ENCODE assay signal across 9 mouse cellular contexts in genomic region chr3:96268776-96269378, GRCm38 (mm10). TPM values are rescaled to one million over a fixed set of nuclear protein-coding genes. Genes with fewer than 3 reads are reported as not detected.
A peak's percentile ranks its signal among the peaks of the same experiment; 100 is the strongest.
DNase-seq lines count a peak whose midpoint lies in the region; ATAC-seq and TF ChIP-seq lines count a peak whose summit lies in the region.
"Not testable (repeated sequence)": the region's sequence is repeated elsewhere in the genome, so short reads cannot be mapped to it uniquely, and the experiment has no call there.
"Had no signal": no experiment of that assay in that cellular context is flagged by ENCODE, and none has a peak within 500 bp of the region (broad histone marks: within the 10 kb centered on the region; RNA-seq: fewer than 3 reads in every experiment).

No protein-coding gene starts in this region.

- 0% methylated on average over 10 of the region's 44 CpGs for WGBS in forebrain, postnatal 0 days
- 0% methylated on average over 9 of the region's 44 CpGs for WGBS in hindbrain, embryonic 14.5 days
- whole genome bisulfite sequencing in lung, embryonic 15.5 days, result 0% methylated on average over 19 of the region's 44 CpGs

- DNase-seq in G1E (ENCODE audit: low spot score); forebrain, postnatal 0 days; hindbrain, embryonic 14.5 days (ENCODE audit: low spot score): not testable (repeated sequence)
- peak; percentile 38 to 52 for DNase-seq in cerebellum, postnatal 25 days
- peak; percentile 38 to 39 for DNase-seq in layer of hippocampus, postnatal 10 days (ENCODE audit: low spot score in 2 of 2)
- peak; percentile 60 for DNase-seq in neural tube, embryonic 10.5 days (ENCODE audit: extremely low spot score, low spot score)

- H3K4me3 ChIP-seq in G1E (ENCODE audit: low read depth, low read length), result peak overlapping the region; percentile 72
- H3K4me3 ChIP-seq in forebrain, postnatal 0 days (ENCODE audit: low read depth, low read length), result peak overlapping the region; percentile 55
- peak overlapping the region; percentile 46 for H3K4me3 ChIP-seq in hindbrain, embryonic 14.5 days (replicated peaks; ENCODE audit: low read length)
- peak overlapping the region; percentile 44 for H3K4me3 ChIP-seq in lung, embryonic 15.5 days
- peak overlapping the region; percentile 72 for H3K4me3 ChIP-seq in testis, adult 2 months (ENCODE audit: control insufficient read depth, low read depth, low read length)

- not testable (repeated sequence) for H3K27me3 ChIP-seq in G1E (ENCODE audit: insufficient read depth, low read length); forebrain, postnatal 0 days (ENCODE audit: insufficient read depth, low read length); hindbrain, embryonic 14.5 days (ENCODE audit: control insufficient read depth, insufficient read depth, low read length); lung, embryonic 15.5 days; testis, adult 2 months (ENCODE audit: control insufficient read depth, insufficient read depth, low read length)

- ATAC-seq in G1E (ENCODE audit: extremely low read depth, insufficient number of reproducible peaks, low FRiP score, poor library complexity, severe bottlenecking), result not testable (repeated sequence)
- peak; percentile 19 for ATAC-seq in forebrain, postnatal 0 days
- peak; percentile 26 for ATAC-seq in hindbrain, embryonic 14.5 days (ENCODE audit: low FRiP score)
- ATAC-seq in lung, embryonic 15.5 days (ENCODE audit: borderline replicate concordance, extremely low read depth, low FRiP score, low TSS enrichment), result peak; percentile 25

- peak overlapping the region; percentile 85 for H3K4me2 ChIP-seq in forebrain, postnatal 0 days (ENCODE audit: low read depth)
- peak overlapping the region; percentile 83 for H3K4me2 ChIP-seq in hindbrain, embryonic 14.5 days (replicated peaks)
- H3K4me2 ChIP-seq in lung, embryonic 15.5 days, result peak overlapping the region; percentile 88

- TF ChIP-seq POLR2A in testis, adult 2 months (IDR thresholded peaks at IDR 0.05; ENCODE audit: control insufficient read depth, low read depth, low read length), result not testable (repeated sequence)

- peaks cover 35% of the 10 kb centered on the region for H3K4me1 ChIP-seq in G1E (ENCODE audit: insufficient read depth, low read depth, low read length)
- H3K4me1 ChIP-seq in forebrain, postnatal 0 days (ENCODE audit: insufficient read depth); hindbrain, embryonic 14.5 days (replicated peaks; ENCODE audit: control insufficient read depth, insufficient read depth, low read length): not testable (repeated sequence)
- peaks cover 21% of the 10 kb centered on the region for H3K4me1 ChIP-seq in lung, embryonic 15.5 days
- peaks cover 14% of the 10 kb centered on the region for H3K4me1 ChIP-seq in testis, adult 2 months (ENCODE audit: control insufficient read depth, insufficient read depth, low read length)

- H3K9me3 ChIP-seq in G1E (replicated peaks); forebrain, postnatal 0 days (ENCODE audit: low read length); hindbrain, embryonic 14.5 days (ENCODE audit: control insufficient read depth, low read length); lung, embryonic 15.5 days: not testable (repeated sequence)

- peak overlapping the region; percentile 57 for H3K9ac ChIP-seq in forebrain, postnatal 0 days
- H3K9ac ChIP-seq in hindbrain, embryonic 14.5 days, result peak overlapping the region; percentile 61
- H3K9ac ChIP-seq in lung, embryonic 15.5 days, result peak overlapping the region; percentile 68

- H3K27ac ChIP-seq in forebrain, postnatal 0 days (ENCODE audit: low read depth, low read length), result peak overlapping the region; percentile 95
- H3K27ac ChIP-seq in hindbrain, embryonic 14.5 days, result peak overlapping the region; percentile 93
- peak overlapping the region; percentile 98 for H3K27ac ChIP-seq in lung, embryonic 15.5 days
- peak overlapping the region; percentile 82 for H3K27ac ChIP-seq in testis, adult 2 months (ENCODE audit: control insufficient read depth, insufficient read depth, low read depth, low read length)

- not testable (repeated sequence) for H3K36me3 ChIP-seq in G1E (replicated peaks); forebrain, postnatal 0 days (ENCODE audit: insufficient read depth); hindbrain, embryonic 14.5 days (replicated peaks; ENCODE audit: control insufficient read depth, insufficient read depth); lung, embryonic 15.5 days; testis, adult 2 months (ENCODE audit: control insufficient read depth, insufficient read depth, low read length)

- TF ChIP-seq CTCF in G1E (IDR thresholded peaks at IDR 0.05; ENCODE audit: low read depth, low read length); forebrain, postnatal 0 days (IDR thresholded peaks at IDR 0.05; ENCODE audit: low read depth); testis, adult 2 months (IDR thresholded peaks at IDR 0.05; ENCODE audit: control insufficient read depth, insufficient read depth, insufficient replicate concordance, low read depth, low read length): not testable (repeated sequence)

RNA-seq across cellular contexts. Expression of gene Hist2h3b, which starts 0.4 kb away (rescaled TPM):
- total RNA-seq in G1E (2014; fragmentation: Nextera tagmentation) (2,573 and 2,582 TPM in 2 replicates), G1E (2017) (465 and 1,341 TPM in 2 replicates)
- 16.2 and 95.7 TPM in 2 replicates for polyA plus RNA-seq in G1E (2012)
- total RNA-seq in forebrain, postnatal 0 days (2014; rRNA removed), result 400 and 545 TPM in 2 replicates
- 9.4 and 9.7 TPM in 2 replicates for polyA plus RNA-seq in forebrain, postnatal 0 days (2015; fragmentation: Nextera tagmentation; extraction: Ambion mirVana)
- polyA plus RNA-seq in hindbrain, embryonic 14.5 days (2014; fragmentation: Nextera tagmentation; extraction: Ambion mirVana), result 11.2 and 12.3 TPM in 2 replicates
- 100 to 1,000 TPM; 161 to 165 TPM for total RNA-seq in layer of hippocampus, postnatal 10 days (2021)
- polyA plus RNA-seq in lung, embryonic 15.5 days (2015; fragmentation: Nextera tagmentation; extraction: Ambion mirVana), result 87.1 and 95.3 TPM in 2 replicates
- polyA plus RNA-seq in testis, adult 2 months (2012; rRNA removed), result 5.0 and 6.2 TPM in 2 replicates

RNA-seq across cellular contexts. Expression of gene Hist2h2bb, which starts 0.7 kb away (rescaled TPM):
- 2,071 and 2,480 TPM in 2 replicates for total RNA-seq in G1E (2014; fragmentation: Nextera tagmentation)
- total RNA-seq in G1E (2017), result 8,098 and 8,372 TPM in 2 replicates
- 0.29 and 0.75 TPM in 2 replicates for polyA plus RNA-seq in G1E (2012)
- total RNA-seq in forebrain, postnatal 0 days (2014; rRNA removed), result 181 and 278 TPM in 2 replicates
- polyA plus RNA-seq in forebrain, postnatal 0 days (2015; fragmentation: Nextera tagmentation; extraction: Ambion mirVana), result 0.62 and 1.4 TPM in 2 replicates
- polyA plus RNA-seq in hindbrain, embryonic 14.5 days (2014; fragmentation: Nextera tagmentation; extraction: Ambion mirVana), result 4.1 and 4.7 TPM in 2 replicates
- 100 to 1,000 TPM; 211 to 217 TPM for total RNA-seq in layer of hippocampus, postnatal 10 days (2021)
- 10.1 and 18.0 TPM in 2 replicates for polyA plus RNA-seq in lung, embryonic 15.5 days (2015; fragmentation: Nextera tagmentation; extraction: Ambion mirVana)
- polyA plus RNA-seq in testis, adult 2 months (2012; rRNA removed), result 1.4 and 1.6 TPM in 2 replicates

RNA-seq across cellular contexts. Expression of gene Hist2h4, which starts 5.8 kb away (rescaled TPM):
- total RNA-seq in G1E (2014; fragmentation: Nextera tagmentation), result 490 and 543 TPM in 2 replicates
- 66.6 and 93.8 TPM in 2 replicates for total RNA-seq in G1E (2017)
- 1.8 and 9.3 TPM in 2 replicates for polyA plus RNA-seq in G1E (2012)
- total RNA-seq in forebrain, postnatal 0 days (2014; rRNA removed), result 52.8 and 60.5 TPM in 2 replicates
- polyA plus RNA-seq in forebrain, postnatal 0 days (2015; fragmentation: Nextera tagmentation; extraction: Ambion mirVana), result 3.5 and 5.1 TPM in 2 replicates
- 2.9 and 6.0 TPM in 2 replicates for polyA plus RNA-seq in hindbrain, embryonic 14.5 days (2014; fragmentation: Nextera tagmentation; extraction: Ambion mirVana)
- total RNA-seq in layer of hippocampus, postnatal 10 days (2021), result 10 to 100 TPM; 32.6 to 33.2 TPM
- polyA plus RNA-seq in lung, embryonic 15.5 days (2015; fragmentation: Nextera tagmentation; extraction: Ambion mirVana), result 15.9 and 16.1 TPM in 2 replicates
- 0.42 and 0.43 TPM in 2 replicates for polyA plus RNA-seq in testis, adult 2 months (2012; rRNA removed)

RNA-seq across cellular contexts. Expression of gene Hist2h3c1, which starts 22.4 kb away (rescaled TPM):
- 21.7 and 42.6 TPM in 2 replicates for total RNA-seq in G1E (2014; fragmentation: Nextera tagmentation)
- total RNA-seq in G1E (2017), result 9.1 and 9.9 TPM in 2 replicates
- polyA plus RNA-seq in G1E (2012), result not detected in 2 replicates
- not detected in 2 replicates for total RNA-seq in forebrain, postnatal 0 days (2014; rRNA removed)
- polyA plus RNA-seq in forebrain, postnatal 0 days (2015; fragmentation: Nextera tagmentation; extraction: Ambion mirVana), result not detected in 2 replicates
- polyA plus RNA-seq in hindbrain, embryonic 14.5 days (2014; fragmentation: Nextera tagmentation; extraction: Ambion mirVana), result 0.18 and 1.6 TPM in 2 replicates
- total RNA-seq in layer of hippocampus, postnatal 10 days (2021), result not detected
- 0.45 and 1.9 TPM in 2 replicates for polyA plus RNA-seq in lung, embryonic 15.5 days (2015; fragmentation: Nextera tagmentation; extraction: Ambion mirVana)
- polyA plus RNA-seq in testis, adult 2 months (2012; rRNA removed), result not detected in 2 replicates
- total RNA-seq: left cerebral cortex, postnatal 10 days had no signal

RNA-seq across cellular contexts. Expression of gene Hist2h2aa1, which starts 23.6 kb away (rescaled TPM):
- total RNA-seq in G1E (2014; fragmentation: Nextera tagmentation) (124 and 563 TPM in 2 replicates), G1E (2017) (3,915 and 5,191 TPM in 2 replicates)
- 0.79 and 7.3 TPM in 2 replicates for polyA plus RNA-seq in G1E (2012)
- total RNA-seq in forebrain, postnatal 0 days (2014; rRNA removed), result 906 and 1,412 TPM in 2 replicates
- 14.2 and 23.3 TPM in 2 replicates for polyA plus RNA-seq in forebrain, postnatal 0 days (2015; fragmentation: Nextera tagmentation; extraction: Ambion mirVana)
- 12.0 and 16.6 TPM in 2 replicates for polyA plus RNA-seq in hindbrain, embryonic 14.5 days (2014; fragmentation: Nextera tagmentation; extraction: Ambion mirVana)
- total RNA-seq in layer of hippocampus, postnatal 10 days (2021), result 10 to 100 TPM in 1 of 2 experiments, 1 to 10 TPM in 1; 6.0 to 16.1 TPM
- polyA plus RNA-seq in lung, embryonic 15.5 days (2015; fragmentation: Nextera tagmentation; extraction: Ambion mirVana), result 20.4 and 20.5 TPM in 2 replicates
- 1,076 and 1,288 TPM in 2 replicates for polyA plus RNA-seq in testis, adult 2 months (2012; rRNA removed)
